In the genomic region with DNA sequence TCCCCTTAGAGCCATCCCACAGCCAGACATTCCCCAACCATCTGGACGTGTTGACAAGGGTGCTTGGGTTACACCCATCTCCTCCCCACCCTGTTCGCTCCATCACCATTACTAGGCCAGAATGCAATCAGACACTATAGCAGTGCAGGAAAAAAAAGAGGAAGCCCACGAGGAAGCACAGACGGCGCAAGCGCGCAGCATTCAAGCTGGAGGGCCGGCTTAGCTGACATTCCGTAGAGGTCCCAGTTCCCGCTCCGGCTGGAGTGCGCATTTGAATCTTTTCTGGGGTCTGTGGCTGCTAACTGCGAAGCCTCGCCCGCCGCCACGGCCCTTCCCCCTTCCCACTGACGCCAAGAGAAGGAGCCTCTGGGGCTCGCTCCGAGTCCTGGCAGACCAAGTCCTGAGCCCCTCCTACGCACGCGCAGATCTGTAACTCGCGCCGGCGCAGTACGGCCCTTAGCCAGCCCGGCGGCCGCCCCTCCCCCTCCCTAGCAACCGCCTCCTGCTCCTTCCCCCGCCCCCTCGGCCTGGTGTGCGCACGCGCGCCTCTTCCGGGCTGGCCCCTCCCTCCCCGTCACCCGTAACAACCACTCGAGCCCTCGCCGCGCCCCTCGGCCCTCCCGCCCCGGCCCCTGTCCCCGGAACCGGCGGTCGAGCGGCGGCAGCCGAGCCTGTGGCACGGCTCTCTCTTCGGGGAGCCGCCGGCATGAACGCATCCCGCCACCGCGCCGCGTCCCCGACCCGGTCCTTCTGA, we compare ENCODE assay signal across 1 mouse cellular context.
TF ChIP-seq lines count a peak whose summit lies in the region.

A gene (plus strand): TSS at position 577 of the 754 bp plus-strand sequence.

TF ChIP-seq in MEL, 35 proteins besides CTCF, POLR2A, EP300 and RAD21 (continued from another document):
- TF ChIP-seq MYC (IDR thresholded peaks at IDR 0.05; ENCODE audit: low read depth, low read length) (no peak; the same call in 1 of the 2 replicates), ELF1 (IDR thresholded peaks at IDR 0.05; ENCODE audit: low read depth, low read length) (peak; percentile 73), SMC3 (IDR thresholded peaks at IDR 0.05; ENCODE audit: low read depth, low read length) (no peak), ZMIZ1 (IDR thresholded peaks at IDR 0.05; ENCODE audit: low read depth, low read length) (peak; percentile 95), MEF2A (IDR thresholded peaks at IDR 0.05; ENCODE audit: extremely low read depth, insufficient replicate concordance, low read depth, low read length, poor library complexity, severe bottlenecking) (no peak), ZC3H11A (IDR thresholded peaks at IDR 0.05; ENCODE audit: low read depth, low read length) (no peak), ZNF384 (IDR thresholded peaks at IDR 0.05; ENCODE audit: low read depth, low read length) (peak; percentile 93)
TF ChIP-seq in MEL: peak in this region for 23.
